Mouse (Mus musculus) lung, adult 2 months (tissue): Measurements from ENCODE around the gene Ptprj.

Source experiments
- CTCF ChIP-seq: fragments of 200-500 bp; IDR thresholded peaks from 2 replicates; pipeline ENCODE4 v1.5.1; 2011; ENCODE audit warnings: mild to moderate bottlenecking, low read length, control low read depth; ENCODE audit not compliant: insufficient read depth
- POLR2A ChIP-seq: fragments of 200-500 bp; IDR thresholded peaks from 2 replicates; pipeline ENCODE4 v1.6.1; 2011; ENCODE audit warnings: low read depth, mild to moderate bottlenecking, control low read depth, low read length, borderline replicate concordance; ENCODE audit errors: extremely low read depth

DNA sequence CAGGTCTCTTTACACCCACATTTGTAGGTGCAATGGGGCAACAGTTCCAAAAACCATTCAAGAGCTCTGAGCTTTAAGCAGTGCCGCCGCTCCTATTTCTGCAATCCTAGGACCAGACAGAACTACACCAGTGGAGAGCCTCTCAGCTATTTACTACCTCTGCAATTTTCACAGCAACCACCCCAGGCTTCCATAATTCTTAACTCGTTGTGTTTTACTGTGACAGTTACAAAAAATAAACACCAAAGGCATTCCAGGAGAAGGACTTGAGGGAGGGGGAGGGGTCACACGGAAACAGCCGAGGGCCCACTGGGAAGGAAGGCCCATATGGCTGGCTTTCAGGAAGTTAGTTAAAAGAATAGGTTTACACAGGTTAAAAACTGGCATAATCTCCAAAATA lies 8.3 kb downstream of the Ptprj start:
- no peak for TF ChIP-seq POLR2A
- TF ChIP-seq CTCF: no peak
